Mouse (Mus musculus) stomach, postnatal 0 days (tissue): ENCODE data around the gene Tmco3.

Experiments used
- CTCF ChIP-seq: IDR thresholded peaks from 2 replicates; pipeline ENCODE4 v1.5.1; 2016; ENCODE audit warnings: antibody characterized with exemption, low read depth, mild to moderate bottlenecking, moderate library complexity
- EP300 ChIP-seq: optimal IDR thresholded peaks from 2 replicates; pipeline ENCODE3; 2016; ENCODE audit warnings: antibody characterized with exemption

- TF ChIP-seq CTCF (no peak; the same call in 1 of the 2 replicates), EP300 (no peak)
Observed at GRCm38 (mm10) chr8:13287304-13287691, 692 bp upstream of the Tmco3 start.
